11 mouse cellular contexts compared by ENCODE assay signal in the genomic region with DNA sequence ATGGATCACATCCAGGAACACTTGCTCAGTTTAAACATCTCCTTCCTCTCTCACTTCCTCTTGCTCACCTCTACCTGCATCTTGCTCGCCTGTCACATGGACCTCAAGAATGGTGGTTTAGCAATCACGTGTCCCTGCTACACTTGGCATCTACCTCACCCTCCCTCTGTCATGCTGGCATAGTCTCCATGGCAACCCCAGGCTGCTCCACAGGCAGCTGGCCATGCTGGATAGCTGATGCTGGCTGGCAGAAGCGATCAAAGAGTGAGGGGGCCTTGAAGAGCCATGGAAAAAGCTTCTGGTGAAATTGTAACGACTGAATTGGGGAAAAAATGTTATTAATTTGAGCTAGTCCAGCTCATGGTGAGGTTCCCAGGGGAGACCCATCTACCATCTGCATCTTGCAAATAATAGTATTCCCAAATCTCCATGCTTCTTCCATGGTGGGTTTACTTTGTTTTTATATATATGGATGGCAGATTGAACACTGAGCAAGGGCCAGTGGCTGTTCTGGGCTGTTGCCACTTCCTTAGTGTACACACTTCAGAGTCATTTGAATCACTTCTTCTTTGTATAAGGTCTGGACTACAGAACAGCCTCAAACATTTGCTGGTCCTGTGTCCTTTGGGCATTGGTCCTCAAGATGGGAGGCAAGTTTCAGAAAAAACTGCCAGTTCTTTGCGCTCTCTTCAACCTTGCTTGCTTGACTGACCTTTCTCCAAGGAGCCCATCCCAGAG. TPM values are rescaled to one million over a fixed set of nuclear protein-coding genes. Genes with fewer than 3 reads are reported as not detected.
A peak's percentile ranks its signal among the peaks of the same experiment; 100 is the strongest.
DNase-seq lines count a peak whose midpoint lies in the region; ATAC-seq and TF ChIP-seq lines count a peak whose summit lies in the region.
"Had no signal": no experiment of that assay in that cellular context is flagged by ENCODE, and none has a peak within 500 bp of the region (broad histone marks: within the 10 kb centered on the region; RNA-seq: fewer than 3 reads in every experiment).

No protein-coding gene starts in this region.

- no peaks in the 10 kb centered on the region for H3K36me3 ChIP-seq in hindbrain, embryonic 14.5 days (replicated peaks; ENCODE audit: control insufficient read depth, insufficient read depth)
- no peaks in the 10 kb centered on the region for H3K36me3 ChIP-seq in hindbrain, embryonic 12.5 days
- H3K36me3 ChIP-seq in neural tube, embryonic 15.5 days: no peaks in the 10 kb centered on the region

- whole genome bisulfite sequencing in hindbrain, embryonic 14.5 days: 43% methylated on average over 5 of the region's 5 CpGs
- 59% methylated on average over 5 of the region's 5 CpGs for WGBS in hindbrain, embryonic 12.5 days
- 50% methylated on average over 5 of the region's 5 CpGs for WGBS in neural tube, embryonic 15.5 days
- 58% methylated on average over 5 of the region's 5 CpGs for WGBS in lung, adult 2 months

- no peaks in the 10 kb centered on the region for H3K27me3 ChIP-seq in hindbrain, embryonic 14.5 days (ENCODE audit: control insufficient read depth, insufficient read depth, low read length)
- H3K27me3 ChIP-seq in hindbrain, embryonic 12.5 days: no peaks in the 10 kb centered on the region
- H3K27me3 ChIP-seq in neural tube, embryonic 15.5 days (replicated peaks): no peaks in the 10 kb centered on the region

- no peak for TF ChIP-seq POLR2A in lung, adult 2 months (IDR thresholded peaks at IDR 0.05; ENCODE audit: borderline replicate concordance, extremely low read depth, low read depth, low read length)

- TF ChIP-seq CTCF in lung, adult 2 months (IDR thresholded peaks at IDR 0.05; ENCODE audit: insufficient read depth, low read length): no peak

- H3K9me3 ChIP-seq in hindbrain, embryonic 14.5 days (ENCODE audit: control insufficient read depth, low read length): peaks cover 6% of the 10 kb centered on the region; the same call in 1 of the 2 replicates
- H3K9me3 ChIP-seq in hindbrain, embryonic 12.5 days (replicated peaks): no peaks in the 10 kb centered on the region; the same call in 1 of the 2 replicates
- no peaks in the 10 kb centered on the region for H3K9me3 ChIP-seq in neural tube, embryonic 15.5 days (replicated peaks)

- H3K4me3 ChIP-seq in hindbrain, embryonic 14.5 days (replicated peaks; ENCODE audit: low read length): no peak overlapping the region
- H3K4me3 ChIP-seq in hindbrain, embryonic 12.5 days: no peak overlapping the region
- no peak overlapping the region for H3K4me3 ChIP-seq in neural tube, embryonic 15.5 days (replicated peaks)
- H3K4me3 ChIP-seq in lung, adult 2 months (replicated peaks; ENCODE audit: extremely low read depth, low read depth, low read length): no peak overlapping the region

- H3K9ac ChIP-seq in hindbrain, embryonic 14.5 days: no peak overlapping the region
- no peak overlapping the region for H3K9ac ChIP-seq in hindbrain, embryonic 12.5 days
- H3K9ac ChIP-seq in neural tube, embryonic 15.5 days (replicated peaks): no peak overlapping the region

- H3K27ac ChIP-seq in hindbrain, embryonic 14.5 days: peak overlapping the region; percentile 29; the same call in 1 of the 2 replicates
- no peak overlapping the region for H3K27ac ChIP-seq in hindbrain, embryonic 12.5 days
- H3K27ac ChIP-seq in neural tube, embryonic 15.5 days (replicated peaks): no peak overlapping the region
- H3K27ac ChIP-seq: macrophage had no signal

- H3K4me2 ChIP-seq in hindbrain, embryonic 14.5 days (replicated peaks): no peak overlapping the region
- H3K4me2 ChIP-seq in hindbrain, embryonic 12.5 days (replicated peaks): no peak overlapping the region
- H3K4me2 ChIP-seq in neural tube, embryonic 15.5 days: no peak overlapping the region

- DNase-seq in hindbrain, embryonic 14.5 days (ENCODE audit: low spot score): peak; percentile 32
- peak; percentile 88 for DNase-seq in cerebellum, adult 9-10 months
- peak; percentile 73 to 74 for DNase-seq in layer of hippocampus, adult 18-20 months (ENCODE audit: low spot score in 2 of 2)
- DNase-seq in lung, adult 2 months: no peak
- no peak for DNase-seq in thymus, postnatal 4 days
- no peak for DNase-seq in kidney, postnatal 4 days
- DNase-seq: kidney, adult 9 months; liver had no signal

- peaks cover 11% of the 10 kb centered on the region for H3K4me1 ChIP-seq in hindbrain, embryonic 14.5 days (replicated peaks; ENCODE audit: control insufficient read depth, insufficient read depth, low read length)
- H3K4me1 ChIP-seq in hindbrain, embryonic 12.5 days: no peaks in the 10 kb centered on the region
- H3K4me1 ChIP-seq in neural tube, embryonic 15.5 days: peaks cover 15% of the 10 kb centered on the region; the same call in 1 of the 2 replicates
- H3K4me1 ChIP-seq in lung, adult 2 months (ENCODE audit: control insufficient read depth, insufficient read depth, low read length): no peaks in the 10 kb centered on the region

- peak; percentile 86 for ATAC-seq in hindbrain, embryonic 14.5 days (ENCODE audit: low FRiP score)
- no peak for ATAC-seq in hindbrain, embryonic 12.5 days (ENCODE audit: low FRiP score)
- peak; percentile 79 for ATAC-seq in neural tube, embryonic 15.5 days (ENCODE audit: low FRiP score)

RNA-seq across cellular contexts. Expression of a gene that starts 19.7 kb away (rescaled TPM):
- polyA plus RNA-seq in hindbrain, embryonic 14.5 days (2014; fragmentation: Nextera tagmentation; extraction: Ambion mirVana): 64.2 and 65.3 TPM in 2 replicates
- polyA plus RNA-seq in hindbrain, embryonic 12.5 days (2016; fragmentation: Nextera tagmentation; extraction: Ambion mirVana): 42.1 and 42.4 TPM in 2 replicates
- 100 to 1,000 TPM; 205 to 208 TPM for total RNA-seq in layer of hippocampus, adult 18-20 months (2021)
- 49.9 and 67.4 TPM in 2 replicates for polyA plus RNA-seq in neural tube, embryonic 15.5 days (2015; fragmentation: Nextera tagmentation; extraction: Ambion mirVana)
- 5.1 and 6.3 TPM in 2 replicates for polyA plus RNA-seq in lung, adult 2 months (2012; rRNA removed)

Comparison
In these comparisons a context has a peak if more than half of its experiments do, and no peak if none do; other contexts are left out.
1. DNase-seq: peak in hindbrain, embryonic 14.5 days (single experiment), cerebellum, adult 9-10 months (single experiment) and layer of hippocampus, adult 18-20 months (2 of 2); none in lung, adult 2 months (single experiment), thymus, postnatal 4 days (single experiment) and kidney, postnatal 4 days (0 of 2).